Mouse (Mus musculus) liver, embryonic 15.5 days (tissue): Measurements from ENCODE around the gene Cx3cl1. TPM values are rescaled to one million over a fixed set of nuclear protein-coding genes. Genes with fewer than 3 reads are reported as not detected.

Experiments
- ATAC-seq: fragments of 200-750 bp; cut with Nextera tagmentation; 2 replicates; pipeline ENCODE4 v1.8.0; 2017; ENCODE audit warnings: moderate number of reproducible peaks, mild to moderate bottlenecking, moderate library complexity; ENCODE audit not compliant: insufficient read depth
- H3K27ac ChIP-seq: fragments of 300-500 bp; sonication (generic); replicated peaks from 2 replicates; pipeline ENCODE4 v1.5.1; 2015; ENCODE audit warnings: mild to moderate bottlenecking, inconsistent platforms
- H3K27me3 ChIP-seq: fragments of 300-500 bp; sonication (generic); 2 replicates; pipeline ENCODE4 v1.6.1; 2015; ENCODE audit warnings: mild to moderate bottlenecking, inconsistent platforms
- H3K36me3 ChIP-seq: fragments of 300-500 bp; sonication (generic); replicated peaks from 2 replicates; pipeline ENCODE4 v1.6.1; 2015; ENCODE audit warnings: moderate library complexity, mild to moderate bottlenecking, inconsistent platforms
- H3K4me1 ChIP-seq: fragments of 300-500 bp; sonication (generic); replicated peaks from 2 replicates; pipeline ENCODE4 v1.6.1; 2015; ENCODE audit warnings: inconsistent platforms
- H3K4me2 ChIP-seq: fragments of 300-500 bp; sonication (generic); 2 replicates; pipeline ENCODE4 v1.6.1; 2015; ENCODE audit warnings: moderate library complexity, mild to moderate bottlenecking, inconsistent platforms
- H3K4me3 ChIP-seq: fragments of 300-500 bp; sonication (generic); replicated peaks from 2 replicates; pipeline ENCODE4 v1.5.1; 2015; ENCODE audit warnings: mild to moderate bottlenecking, inconsistent platforms
- H3K9ac ChIP-seq: fragments of 300-500 bp; sonication (generic); 2 replicates; pipeline ENCODE4 v1.6.1; 2015; ENCODE audit warnings: moderate library complexity, mild to moderate bottlenecking, inconsistent platforms
- H3K9me3 ChIP-seq: fragments of 300-500 bp; sonication (generic); replicated peaks from 2 replicates; pipeline ENCODE4 v1.6.1; 2016; ENCODE audit warnings: inconsistent platforms
- WGBS: fragments of 180-500 bp; shearing (Covaris S2); methylation state at CpG from one replicate; pipeline ENCODE4 v1.1.7; 2015; ENCODE audit warnings: mixed read lengths; ENCODE audit not compliant: insufficient replicate concordance; 5-methylcytosine and 5-hydroxymethylcytosine counted together
- polyA plus RNA-seq: library from polyadenylated mRNA; unstranded; fragments of >200 nt; fragmentation: Nextera tagmentation; extraction: Ambion mirVana; gene quantifications from 2 replicates; pipeline ENCODE4 v1.2.1, GENCODE M21; 2015

The Cx3cl1 gene
- polyA plus RNA-seq, 1 experiment from 2014 or later: 0.33 TPM

DNA sequence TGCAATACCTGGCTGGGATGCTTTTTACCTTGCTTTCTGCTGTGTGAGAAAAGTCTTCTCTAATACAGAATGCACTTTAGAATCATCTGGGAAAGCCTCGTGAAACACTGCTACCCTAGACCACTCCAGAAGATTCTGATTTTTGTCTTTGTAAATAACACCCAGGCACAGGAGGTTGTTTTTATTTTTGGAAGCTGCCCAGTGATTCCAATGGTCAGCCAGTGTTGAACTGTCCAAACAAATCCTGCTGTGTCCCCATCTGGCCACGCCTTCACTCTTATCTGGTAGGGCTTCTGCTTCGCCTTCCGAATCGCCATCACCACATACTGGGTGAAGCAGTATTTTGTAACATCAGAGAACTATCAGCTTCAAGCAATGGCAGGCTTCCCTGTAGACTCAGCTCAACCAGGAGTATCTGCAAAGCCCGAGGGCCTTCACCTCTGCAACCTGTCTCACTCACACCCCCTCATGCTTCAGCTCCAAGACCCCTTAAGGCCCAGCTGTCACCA lies 47.9 kb downstream of the Cx3cl1 start:
- Histone ChIP-seq H3K4me3 (no peak overlapping the region), H3K27ac (peak overlapping the region; percentile 15; the same call in 1 of the 2 replicates), H3K4me2 (no peak overlapping the region), H3K4me1 (peaks cover 19% of the 10 kb centered on the region), H3K9me3 (no peaks in the 10 kb centered on the region), H3K27me3 (no peaks in the 10 kb centered on the region), H3K36me3 (peaks cover 43% of the 10 kb centered on the region), H3K9ac (no peak overlapping the region)
- 34% methylated on average over 6 of the region's 6 CpGs for WGBS
- peak; percentile 56 for ATAC-seq

DNA sequence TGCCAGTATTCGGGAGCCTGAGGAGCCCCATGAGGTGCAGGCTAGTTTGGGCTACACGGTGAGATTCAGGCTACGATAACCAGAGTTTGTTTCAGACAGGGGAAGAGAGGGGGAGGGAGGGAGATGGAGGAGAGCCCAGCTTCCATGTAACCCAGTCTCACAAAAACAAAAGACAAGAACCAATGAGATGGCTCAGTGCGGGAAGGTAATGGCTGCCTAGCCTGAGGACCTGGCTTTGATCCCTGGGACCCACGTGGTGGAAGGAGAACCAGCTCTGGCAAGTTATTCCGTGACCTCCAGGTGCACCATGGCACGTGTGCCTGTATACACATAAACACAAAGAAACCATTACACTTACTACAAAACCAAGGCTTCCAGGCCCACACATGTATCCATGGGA lies 48.7 kb downstream of the Cx3cl1 start:
- no peak for ATAC-seq
- no peaks in the 10 kb centered on the region for H3K27me3 ChIP-seq
- H3K4me1 ChIP-seq: peaks cover 19% of the 10 kb centered on the region
- no peaks in the 10 kb centered on the region for H3K9me3 ChIP-seq
- no peak overlapping the region for H3K27ac ChIP-seq
- no peak overlapping the region for H3K4me3 ChIP-seq
- H3K36me3 ChIP-seq: peaks cover 51% of the 10 kb centered on the region
- no peak overlapping the region for H3K9ac ChIP-seq
- H3K4me2 ChIP-seq: no peak overlapping the region
- 89% methylated on average over 7 of the region's 7 CpGs for WGBS

DNA sequence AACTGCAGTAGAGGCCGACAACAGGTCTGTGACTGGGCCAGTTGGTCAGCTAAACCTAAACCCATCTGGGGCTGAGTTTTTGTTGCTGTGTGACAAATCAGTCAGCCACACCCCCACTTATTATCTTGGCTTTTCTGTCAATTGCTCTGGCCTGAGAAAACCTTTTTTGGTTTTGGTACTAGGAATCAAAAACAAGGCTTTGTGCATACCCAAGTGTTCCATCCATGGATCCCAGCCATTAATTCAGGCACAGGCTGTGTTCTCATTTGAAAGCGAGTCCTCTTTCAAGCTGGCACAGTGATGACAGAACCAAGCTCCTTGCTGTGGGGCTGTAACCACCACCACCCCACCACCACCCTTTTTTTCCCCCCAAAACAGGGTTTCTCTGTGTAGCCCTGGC lies 49.6 kb downstream of the Cx3cl1 start:
- peaks cover 59% of the 10 kb centered on the region for H3K36me3 ChIP-seq

DNA sequence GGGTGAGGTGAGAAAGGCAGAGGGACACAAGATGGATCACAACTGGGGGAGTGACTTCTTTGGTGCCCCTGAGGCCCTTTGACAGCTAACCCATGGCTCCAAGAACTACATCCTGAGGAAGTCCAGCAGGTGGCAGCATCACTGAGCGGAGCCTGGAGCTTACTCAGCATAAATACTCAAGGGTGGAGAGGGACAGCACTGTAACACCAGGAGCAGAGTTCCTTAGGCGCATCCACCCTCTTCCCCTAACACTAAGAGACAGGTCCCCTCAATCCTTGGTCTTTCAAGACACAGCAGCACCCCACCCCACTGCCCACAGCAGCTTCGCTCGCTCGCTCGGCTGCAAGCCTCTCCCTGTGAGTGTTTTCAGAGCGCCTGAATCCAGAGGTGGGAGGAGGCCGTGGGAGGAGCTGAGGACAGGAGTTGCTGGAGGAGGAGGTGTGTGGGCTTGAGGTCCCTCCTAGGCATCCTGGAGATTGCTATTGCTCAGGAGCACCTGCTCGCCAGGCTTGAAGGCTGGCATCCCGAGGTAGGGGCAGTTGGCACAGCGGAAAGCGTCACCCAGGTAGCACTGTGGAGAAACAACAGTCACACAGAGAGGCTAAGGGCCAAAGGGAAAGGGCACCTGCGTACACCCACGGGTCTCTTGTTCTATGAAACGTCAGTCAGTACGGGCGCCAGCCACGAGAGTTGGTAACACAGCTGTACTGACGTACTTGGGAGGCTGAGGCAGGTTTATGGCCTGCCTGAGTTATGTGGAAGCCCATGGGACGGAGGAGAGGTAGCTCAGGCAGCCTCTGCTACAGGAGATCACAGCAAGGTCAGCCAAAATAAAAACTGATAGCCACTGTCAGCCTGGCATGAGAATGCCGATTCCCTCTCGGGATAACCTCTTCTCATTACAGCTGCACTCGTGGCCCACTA lies 51.1 kb downstream of the Cx3cl1 start:
- Histone ChIP-seq H3K36me3 (peaks cover 71% of the 10 kb centered on the region), H3K4me2 (no peak overlapping the region)
- WGBS: 85% methylated on average over 23 of the region's 23 CpGs

More for the DNA sequence above, 49.6 kb downstream of the Cx3cl1 start:
- no peak overlapping the region for H3K4me3 ChIP-seq
- H3K27ac ChIP-seq: no peak overlapping the region
- no peaks in the 10 kb centered on the region for H3K27me3 ChIP-seq
- H3K9ac ChIP-seq: no peak overlapping the region
- WGBS: 94% methylated on average over 2 of the region's 2 CpGs
- no peaks in the 10 kb centered on the region for H3K9me3 ChIP-seq
- no peak overlapping the region for H3K4me2 ChIP-seq
- ATAC-seq: no peak
- H3K4me1 ChIP-seq: peaks cover 19% of the 10 kb centered on the region

DNA sequence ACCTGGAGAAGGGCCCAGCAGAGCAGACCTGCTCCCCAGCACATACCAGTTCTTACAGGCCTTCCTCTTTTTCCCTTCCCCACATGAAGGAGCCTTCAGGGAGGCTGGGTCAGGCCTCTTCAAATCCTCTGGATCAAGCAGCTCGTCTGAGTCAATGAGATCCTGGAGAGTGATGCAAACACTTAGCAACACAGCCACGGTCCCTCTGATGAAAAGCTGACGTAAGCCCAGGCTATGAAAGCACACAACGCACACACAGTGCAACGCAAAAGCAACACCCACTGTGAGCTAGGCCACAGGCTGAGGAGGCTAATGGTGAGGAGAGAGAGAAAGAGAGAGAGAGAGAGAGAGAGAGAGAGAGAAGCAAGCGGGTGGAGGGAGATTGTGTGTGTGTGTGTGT lies 53.4 kb downstream of the Cx3cl1 start:
- Histone ChIP-seq H3K9me3 (no peaks in the 10 kb centered on the region), H3K9ac (no peak overlapping the region), H3K36me3 (peaks cover 94% of the 10 kb centered on the region), H3K4me1 (peaks cover 12% of the 10 kb centered on the region), H3K4me3 (no peak overlapping the region), H3K4me2 (no peak overlapping the region), H3K27ac (no peak overlapping the region), H3K27me3 (no peaks in the 10 kb centered on the region)
- 87% methylated on average over 6 of the region's 6 CpGs for WGBS
- ATAC-seq: no peak

More for the DNA sequence above, 51.1 kb downstream of the Cx3cl1 start:
- Histone ChIP-seq H3K9me3 (no peaks in the 10 kb centered on the region), H3K4me3 (no peak overlapping the region), H3K9ac (no peak overlapping the region), H3K27me3 (no peaks in the 10 kb centered on the region), H3K27ac (no peak overlapping the region), H3K4me1 (peaks cover 19% of the 10 kb centered on the region)
- ATAC-seq: peak; percentile 57; the same call in 1 of the 2 replicates

DNA sequence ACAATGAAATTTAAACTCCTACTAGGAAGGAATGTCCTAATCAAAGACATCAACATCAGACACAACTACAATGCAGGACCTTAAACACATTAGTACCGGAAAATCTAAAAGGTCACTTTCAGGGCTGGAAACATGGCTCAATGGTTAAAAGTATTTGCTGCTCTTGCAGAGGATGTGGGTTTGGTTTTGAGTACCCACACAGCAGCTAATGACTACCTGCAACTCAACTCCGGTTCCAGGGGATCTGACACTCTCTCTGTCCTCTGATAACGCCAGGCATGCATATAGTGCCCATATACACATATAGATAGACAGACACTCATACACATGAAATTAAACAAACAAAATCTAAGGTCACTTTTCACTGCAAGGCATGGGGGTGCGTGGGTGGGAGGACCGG lies 54.4 kb downstream of the Cx3cl1 start:
- Histone ChIP-seq H3K4me2 (no peak overlapping the region), H3K4me3 (no peak overlapping the region), H3K36me3 (peaks cover 95% of the 10 kb centered on the region), H3K27me3 (no peaks in the 10 kb centered on the region), H3K9ac (no peak overlapping the region), H3K4me1 (peaks cover 4% of the 10 kb centered on the region), H3K9me3 (no peaks in the 10 kb centered on the region), H3K27ac (no peak overlapping the region)
- 87% methylated on average over 5 of the region's 5 CpGs for WGBS
- ATAC-seq: no peak

DNA sequence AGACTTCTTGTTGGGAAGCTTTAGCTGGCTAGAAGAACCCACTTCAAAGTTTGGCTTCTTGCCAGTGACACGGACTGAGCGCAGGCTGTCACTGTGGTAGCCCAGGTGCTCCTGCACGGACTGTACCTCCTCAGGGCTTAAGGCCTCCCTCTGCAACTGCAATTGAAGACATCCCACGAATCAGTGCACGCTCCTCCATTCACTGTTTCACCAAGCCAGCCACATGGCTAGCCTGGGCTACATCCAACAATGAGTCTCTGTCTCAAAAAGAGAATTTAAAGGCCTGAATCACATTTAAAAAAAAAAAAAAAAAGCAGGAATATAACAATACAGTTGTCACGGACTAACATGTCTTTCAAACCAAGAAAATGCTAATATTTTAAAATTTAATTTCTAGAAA lies 56.5 kb downstream of the Cx3cl1 start:
- no peaks in the 10 kb centered on the region for H3K4me1 ChIP-seq
- no peaks in the 10 kb centered on the region for H3K9me3 ChIP-seq
- no peaks in the 10 kb centered on the region for H3K27me3 ChIP-seq
- H3K4me2 ChIP-seq: no peak overlapping the region
- ATAC-seq: no peak
- whole genome bisulfite sequencing: 79% methylated on average over 6 of the region's 6 CpGs
- H3K4me3 ChIP-seq: no peak overlapping the region
- no peak overlapping the region for H3K9ac ChIP-seq
- H3K36me3 ChIP-seq: peaks cover 90% of the 10 kb centered on the region
- H3K27ac ChIP-seq: no peak overlapping the region

Other genes starting within 250 kb of the Cx3cl1 start
- 2.4 and 2.7 TPM in 2 replicates for gene Cpne2, start 239.0 kb upstream of the Cx3cl1 start, polyA plus RNA-seq
- 15.3 and 16.8 TPM in 2 replicates for gene Rspry1, start 170.1 kb upstream of the Cx3cl1 start, polyA plus RNA-seq
- 24.9 and 27.5 TPM in 2 replicates for gene Fam192a, start 170.0 kb upstream of the Cx3cl1 start, polyA plus RNA-seq
- 23.9 and 24.7 TPM in 2 replicates for gene Arl2bp, start 105.4 kb upstream of the Cx3cl1 start, polyA plus RNA-seq
- 0.37 and 0.89 TPM in 2 replicates for gene Pllp, start 75.7 kb upstream of the Cx3cl1 start, polyA plus RNA-seq
- 0.32 and 0.37 TPM in 2 replicates for gene Ccl22, start 26.4 kb upstream of the Cx3cl1 start, polyA plus RNA-seq
- not detected in 2 replicates for gene Ccl17, start 38.4 kb downstream of the Cx3cl1 start, polyA plus RNA-seq
- gene Coq9, start 66.3 kb downstream of the Cx3cl1 start, polyA plus RNA-seq: 50.8 and 55.0 TPM in 2 replicates
- 46.6 and 48.2 TPM in 2 replicates for gene Ciapin1, start 66.3 kb downstream of the Cx3cl1 start, polyA plus RNA-seq
- 70.5 and 74.1 TPM in 2 replicates for gene Polr2c, start 85.4 kb downstream of the Cx3cl1 start, polyA plus RNA-seq
- 11.0 and 12.9 TPM in 2 replicates for gene Dok4, start 104.3 kb downstream of the Cx3cl1 start, polyA plus RNA-seq
- 2.3 TPM in 2 replicates for gene Ccdc102a, start 146.1 kb downstream of the Cx3cl1 start, polyA plus RNA-seq
- 0.25 TPM in 2 replicates for gene Adgrg5, start 151.7 kb downstream of the Cx3cl1 start, polyA plus RNA-seq
- gene Adgrg1, start 202.7 kb downstream of the Cx3cl1 start, polyA plus RNA-seq: 45.2 and 46.1 TPM in 2 replicates
- 8.3 and 9.3 TPM in 2 replicates for gene Adgrg3, start 245.7 kb downstream of the Cx3cl1 start, polyA plus RNA-seq